Mouse (Mus musculus) cortical plate, adult 2 months (tissue): ENCODE results near the gene Slc7a5. TPM values are rescaled to one million over a fixed set of nuclear protein-coding genes. Genes with fewer than 3 reads are reported as not detected.

Source experiments
- H3K27ac ChIP-seq: fragments of 200-500 bp; 2 replicates; pipeline ENCODE4 v1.5.1; 2012; ENCODE audit warnings: low read length, control low read depth, inconsistent platforms; ENCODE audit not compliant: insufficient read depth
- H3K4me1 ChIP-seq: fragments of 200-500 bp; 2 replicates; pipeline ENCODE4 v1.6.1; 2011; ENCODE audit warnings: low read length; ENCODE audit not compliant: control insufficient read depth, insufficient read depth
- H3K4me3 ChIP-seq: fragments of 200-500 bp; 2 replicates; pipeline ENCODE4 v1.5.1; 2011; ENCODE audit warnings: mild to moderate bottlenecking, low read length, control low read depth; ENCODE audit not compliant: insufficient read depth
- CTCF ChIP-seq: fragments of 200-500 bp; IDR thresholded peaks from 2 replicates; pipeline ENCODE4 v1.5.1; 2011; ENCODE audit warnings: mild to moderate bottlenecking, control low read depth, low read length; ENCODE audit not compliant: insufficient read depth; ENCODE audit errors: extremely low read depth
- POLR2A ChIP-seq: fragments of 200-500 bp; IDR thresholded peaks from 2 replicates; pipeline ENCODE4 v1.6.1; 2011; ENCODE audit warnings: mild to moderate bottlenecking, low read length, control low read depth; ENCODE audit not compliant: insufficient read depth; ENCODE audit errors: extremely low read depth
- polyA plus RNA-seq: library from polyadenylated mRNA; depleted of rRNA; stranded (reverse); fragments of >200 nt; gene quantifications from 2 replicates; pipeline ENCODE4 v1.2.3, GENCODE M21; 2012

Slc7a5 gene
- polyA plus RNA-seq, 1 experiment = 74.1 TPM

DNA sequence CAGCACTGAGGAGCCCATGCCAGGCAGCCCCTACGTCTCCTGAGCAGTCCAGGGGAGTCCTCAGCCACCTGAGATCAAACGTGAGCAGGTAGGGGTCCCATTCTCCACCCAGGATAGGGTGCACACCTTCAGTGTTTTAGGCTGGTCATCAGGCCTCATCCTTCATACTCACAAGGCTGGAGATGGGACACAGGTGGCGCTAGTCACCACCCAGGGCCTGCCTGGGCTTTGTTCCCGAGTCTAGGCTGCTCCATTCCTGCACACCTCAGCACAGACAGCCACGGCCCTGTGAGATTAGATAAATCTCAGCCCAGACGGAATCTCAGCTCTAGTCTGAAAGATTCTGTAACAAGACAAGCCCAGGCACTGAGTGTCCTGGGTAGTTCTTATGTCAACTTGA, 3.5 kb downstream of the Slc7a5 start:
- Histone ChIP-seq H3K4me1 (peaks cover 7% of the 10 kb centered on the region; the same call in 1 of the 2 replicates), H3K27ac (no peak overlapping the region), H3K4me3 (peak overlapping the region; percentile 24)
- no peak for TF ChIP-seq POLR2A
- TF ChIP-seq CTCF = no peak

DNA sequence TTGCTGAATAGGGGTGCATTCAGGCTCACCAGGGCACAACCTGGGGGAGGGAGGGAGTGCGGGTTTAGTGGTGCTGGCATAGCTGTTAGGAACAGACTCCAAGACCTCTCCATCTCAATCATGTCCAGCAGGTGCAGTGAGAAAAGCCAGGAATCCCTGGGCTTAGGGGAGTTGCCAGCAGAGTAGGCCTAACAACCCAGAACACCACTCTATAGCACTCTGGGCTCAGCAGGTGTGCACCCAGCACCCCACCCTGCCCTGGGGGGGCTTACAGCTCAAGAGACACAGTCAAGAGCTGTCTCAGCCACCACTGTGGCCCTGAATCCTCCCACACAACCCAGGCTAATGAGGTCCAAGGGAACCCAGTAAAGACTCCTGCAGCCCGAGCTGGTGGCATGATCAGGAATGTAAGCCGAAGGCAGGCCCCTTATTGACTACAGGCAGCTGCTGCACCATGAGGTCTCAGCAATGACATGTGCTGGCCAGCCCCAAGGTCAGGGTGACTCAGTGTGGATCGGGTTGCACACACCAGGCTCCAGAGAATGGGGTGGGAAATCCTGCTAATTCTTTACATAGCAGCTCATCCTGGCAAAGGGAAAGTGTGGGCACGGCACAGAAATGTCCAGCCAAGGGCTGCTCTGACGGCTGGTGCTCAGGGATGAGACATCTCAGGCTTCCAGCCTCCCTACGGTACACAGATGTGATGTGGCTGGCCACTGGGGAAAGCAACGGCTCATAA, 5.8 kb downstream of the Slc7a5 start:
- Histone ChIP-seq H3K4me1 (peaks cover 18% of the 10 kb centered on the region), H3K27ac (no peak overlapping the region), H3K4me3 (no peak overlapping the region)
- TF ChIP-seq CTCF (no peak), POLR2A (no peak)

DNA sequence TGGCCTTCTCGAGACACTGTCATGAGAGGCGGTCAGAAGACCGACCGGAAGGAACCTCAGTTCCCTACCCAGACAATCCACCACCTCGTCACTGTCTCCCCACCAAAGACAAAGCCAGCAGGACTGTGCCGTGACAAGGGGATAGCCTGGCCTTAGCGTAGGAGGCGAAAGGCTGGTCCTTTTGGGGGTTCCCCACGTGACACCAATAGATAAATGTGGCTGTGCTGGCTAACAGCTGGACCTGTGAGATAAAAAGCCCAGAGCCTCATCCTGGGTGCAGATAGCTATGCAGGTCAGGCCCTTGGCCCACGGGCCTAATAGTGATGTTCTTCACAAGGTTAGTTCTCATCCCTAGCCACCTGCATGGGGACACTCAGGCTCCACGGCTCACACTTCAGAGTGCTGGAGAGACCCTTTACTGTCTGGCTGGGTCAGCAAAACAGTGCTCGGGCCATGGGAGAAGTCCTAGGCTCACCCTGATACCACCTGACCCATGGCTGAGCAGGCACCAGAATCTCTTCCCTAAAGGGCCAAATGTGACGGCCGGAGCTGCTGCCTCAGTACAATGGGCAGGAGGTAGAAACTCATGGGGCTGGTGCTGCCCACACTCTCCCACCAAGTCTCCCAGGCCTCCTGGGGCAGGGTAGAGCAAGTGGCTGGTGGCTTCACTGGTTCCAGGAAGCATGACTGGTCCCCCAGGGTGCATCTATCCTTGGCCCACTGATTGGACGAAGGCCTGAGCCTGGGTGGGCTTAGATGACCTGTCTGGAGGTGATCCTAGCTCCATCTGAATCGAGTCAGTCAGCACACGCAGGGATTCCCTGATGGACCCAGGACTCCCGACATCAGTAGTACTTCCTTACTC, 8.1 kb downstream of the Slc7a5 start:
- H3K4me1 ChIP-seq = peaks cover 14% of the 10 kb centered on the region
- TF ChIP-seq POLR2A (no peak), CTCF (no peak)
- H3K27ac ChIP-seq = peak overlapping the region; percentile 33; the same call in 1 of the 2 replicates
- no peak overlapping the region for H3K4me3 ChIP-seq

DNA sequence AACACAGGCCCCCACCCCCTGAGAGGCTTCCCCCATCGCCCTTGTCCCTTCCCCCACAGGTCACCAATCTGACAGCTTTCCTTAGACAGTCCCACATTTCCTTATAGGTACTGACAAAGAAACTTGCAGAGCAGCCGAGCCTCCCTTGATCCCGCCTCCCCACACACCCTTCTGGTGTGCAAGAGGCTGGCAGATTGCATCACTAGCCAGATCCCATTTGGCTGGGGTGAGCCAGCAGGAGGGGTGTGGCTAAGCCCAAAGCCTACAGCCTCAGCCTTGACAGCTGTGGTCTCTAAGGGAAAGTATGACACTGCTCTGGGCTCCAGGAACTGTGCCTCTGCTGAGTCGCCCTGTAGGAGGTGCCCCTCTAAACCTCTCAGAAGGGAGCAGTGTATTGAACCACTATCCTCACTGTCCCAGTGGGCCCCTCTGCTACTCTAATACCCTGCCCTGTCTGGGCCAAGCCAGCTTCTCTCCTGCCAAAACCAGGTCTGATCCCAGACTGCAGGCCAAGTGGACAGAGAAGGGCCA, 9.0 kb downstream of the Slc7a5 start:
- Histone ChIP-seq H3K27ac (peak overlapping the region; percentile 69), H3K4me1 (peaks cover 14% of the 10 kb centered on the region), H3K4me3 (no peak overlapping the region)
- TF ChIP-seq POLR2A = 0 out of 2 replicates have a peak, but pooled peaks have one; percentile 8
- TF ChIP-seq CTCF = no peak

DNA sequence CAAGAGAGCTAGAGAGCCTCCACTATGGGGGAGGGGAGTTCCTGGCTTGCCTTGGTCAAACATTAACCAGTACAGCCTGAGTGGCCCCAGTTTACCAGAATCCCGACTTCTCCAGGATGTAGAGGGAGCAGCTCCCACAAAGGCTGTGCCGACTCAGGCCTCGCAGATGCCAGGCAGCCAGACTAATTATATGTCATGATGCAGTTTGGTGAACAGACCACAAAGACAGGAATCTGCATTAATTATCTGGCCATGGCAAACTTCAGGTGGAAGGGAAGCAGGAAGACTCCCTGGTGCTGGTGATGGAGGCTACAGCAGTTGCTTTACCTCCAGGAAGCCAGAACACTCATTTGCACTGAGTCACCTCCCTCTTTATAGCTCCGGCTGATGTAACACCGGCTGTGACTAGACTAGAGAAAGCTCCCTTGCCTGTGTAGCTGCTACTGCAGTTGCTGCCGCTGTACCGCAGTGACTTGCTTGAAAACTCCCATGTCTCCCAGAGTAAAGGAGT, 9.6 kb downstream of the Slc7a5 start:
- TF ChIP-seq CTCF (no peak), POLR2A (peak; percentile 56; the same call in 1 of the 2 replicates)
- Histone ChIP-seq H3K4me3 (no peak overlapping the region), H3K4me1 (peaks cover 14% of the 10 kb centered on the region), H3K27ac (peak overlapping the region; percentile 53; the same call in 1 of the 2 replicates)

DNA sequence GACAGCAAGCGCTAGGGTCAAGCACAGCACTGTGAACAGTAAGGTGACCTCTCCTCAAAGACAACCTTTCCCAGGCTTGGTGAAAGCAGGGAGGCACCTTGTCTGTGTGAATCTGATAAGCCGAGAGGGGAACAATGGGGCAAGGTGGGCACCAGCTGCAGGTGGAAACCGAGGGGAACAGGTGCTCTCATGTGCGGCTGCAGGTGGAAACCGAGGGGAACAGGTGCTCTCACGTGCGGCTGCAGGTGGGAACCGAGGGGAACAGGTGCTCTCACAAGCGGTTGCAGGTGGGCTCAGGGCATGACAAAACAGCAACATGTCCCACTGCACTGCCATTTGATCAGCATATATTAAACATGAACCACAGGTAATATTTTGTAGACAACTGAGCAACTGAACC, 10.3 kb downstream of the Slc7a5 start:
- Histone ChIP-seq H3K27ac (peak overlapping the region; percentile 53; the same call in 1 of the 2 replicates), H3K4me1 (peaks cover 14% of the 10 kb centered on the region), H3K4me3 (no peak overlapping the region)
- TF ChIP-seq CTCF (no peak), POLR2A (no peak)

DNA sequence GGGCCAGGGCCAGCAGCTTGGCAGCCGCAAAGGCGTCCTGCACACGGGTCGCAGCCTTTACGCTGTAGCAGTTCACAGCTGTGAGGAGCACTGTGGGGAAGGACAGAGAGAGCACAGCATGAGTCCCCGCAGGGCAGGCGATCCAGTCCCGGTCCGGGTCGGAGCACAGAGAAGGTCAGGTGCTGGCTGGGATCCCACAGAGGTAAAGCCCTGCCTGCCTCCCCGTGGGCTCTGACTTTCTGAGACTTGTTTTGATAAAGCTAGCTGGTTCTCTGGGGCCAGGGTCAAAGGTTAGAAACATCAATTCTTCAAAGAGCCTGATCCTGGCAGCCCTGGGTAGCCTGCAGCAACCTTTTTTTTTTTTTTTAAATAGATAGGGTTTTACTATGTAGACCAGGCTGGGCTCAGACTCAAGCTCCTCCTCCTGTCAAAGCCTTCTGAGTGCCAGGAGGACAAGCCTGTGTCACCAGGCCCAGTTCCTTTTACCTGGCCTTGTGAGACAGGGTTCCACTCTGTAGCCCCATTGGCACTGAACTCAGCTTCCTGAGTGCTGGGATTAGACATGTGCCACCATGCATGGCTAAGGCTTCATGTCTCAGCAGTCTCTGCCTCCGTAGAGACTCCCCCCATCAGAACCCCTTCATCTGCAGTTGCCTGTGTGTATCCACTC, 10.9 kb downstream of the Slc7a5 start:
- Histone ChIP-seq H3K4me1 (peaks cover 14% of the 10 kb centered on the region), H3K4me3 (no peak overlapping the region), H3K27ac (peak overlapping the region; percentile 53; the same call in 1 of the 2 replicates)
- TF ChIP-seq POLR2A (no peak), CTCF (no peak)

DNA sequence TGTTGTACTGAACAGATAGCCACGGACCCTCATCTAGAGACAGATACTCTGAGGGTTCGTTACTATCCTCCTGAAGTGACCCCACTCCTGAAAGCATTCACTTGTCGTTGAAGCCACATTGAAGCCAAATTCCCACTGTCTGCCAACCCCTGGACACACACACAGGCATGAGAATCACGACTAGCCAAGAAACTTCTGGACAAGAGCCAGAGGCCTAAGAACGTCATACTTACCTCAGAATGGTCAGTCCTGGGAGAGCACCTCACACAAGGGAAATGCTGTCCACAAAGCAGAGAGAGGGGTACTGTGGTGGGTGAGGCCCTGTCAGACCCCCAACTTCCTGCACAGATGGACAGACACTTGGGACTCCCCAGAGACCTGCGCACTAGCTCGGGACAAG, 11.6 kb downstream of the Slc7a5 start:
- H3K27ac ChIP-seq = no peak overlapping the region
- no peak overlapping the region for H3K4me3 ChIP-seq
- peaks cover 14% of the 10 kb centered on the region for H3K4me1 ChIP-seq
- TF ChIP-seq POLR2A (no peak), CTCF (no peak)

DNA sequence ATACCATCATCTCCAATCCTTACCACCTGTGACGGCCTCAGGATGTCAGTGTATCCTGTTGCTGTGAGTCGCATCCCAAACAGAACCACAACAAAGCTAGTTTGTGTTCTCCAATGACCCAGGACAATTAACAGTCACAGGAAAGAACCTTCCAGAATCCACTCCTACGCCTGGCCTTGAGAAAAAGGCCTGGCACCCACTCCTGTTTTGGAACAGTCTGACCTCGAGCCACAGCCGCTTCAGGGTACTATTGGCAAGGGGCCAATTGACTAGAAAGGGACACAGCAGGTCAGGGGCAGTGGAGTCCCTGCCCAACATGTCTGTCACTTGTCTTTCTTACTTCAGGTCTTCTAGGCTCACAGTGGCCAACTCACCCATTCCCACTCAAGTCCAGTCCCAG, 14.6 kb downstream of the Slc7a5 start:
- Histone ChIP-seq H3K27ac (no peak overlapping the region), H3K4me3 (no peak overlapping the region), H3K4me1 (peaks cover 10% of the 10 kb centered on the region)
- TF ChIP-seq POLR2A (no peak), CTCF (no peak)
